Mouse (Mus musculus): ENCODE measurements at regions not wholly inside any gene's neighbourhood (a gene's known extent, or its start where the extent isn't known, plus 50 kb on each side); places are given as distances from the start of the nearest gene placed in this dataset.

- no peak for TF ChIP-seq POLR2A (IDR thresholded peaks at IDR 0.05; ENCODE audit: borderline replicate concordance, control insufficient read depth, low read depth, low read length)
- no peak for TF ChIP-seq CTCF (IDR thresholded peaks at IDR 0.05; ENCODE audit: control insufficient read depth, insufficient read depth, low read length)
Measured at GRCm38 (mm10) chr3:18653557-18653956, 705.3 kb downstream of the Cypt12 start.

All from bone marrow, adult 2 months (tissue).